Mouse (Mus musculus): ENCODE results near the gene 4933402N22Rik.
"Not testable (repeated sequence)": the region's sequence is repeated elsewhere in the genome, so short reads cannot be mapped to it uniquely, and the experiment has no call there.

Gene 4933402N22Rik

GRCm38 (mm10) chr5:11917743-11918142 is at the start of gene 4933402N22Rik:
4933402N22Rik (plus strand) TSS chr5:11918043.
- ATAC-seq (ENCODE audit: low TSS enrichment): not testable (repeated sequence)

- not testable (repeated sequence) for ATAC-seq (ENCODE audit: low TSS enrichment)
Measured at GRCm38 (mm10) chr5:11923790-11924189, 5.9 kb downstream of the 4933402N22Rik start.

Data from frontal cortex, adult (tissue).